Mouse (Mus musculus): ENCODE results near the gene Mthfr. TPM values are rescaled to one million over a fixed set of nuclear protein-coding genes. Genes with fewer than 3 reads are reported as not detected.

Mthfr gene
- total and polyA plus RNA-seq, 3 experiments = 7.4 to 15.5 TPM; not detected in 1

DNA sequence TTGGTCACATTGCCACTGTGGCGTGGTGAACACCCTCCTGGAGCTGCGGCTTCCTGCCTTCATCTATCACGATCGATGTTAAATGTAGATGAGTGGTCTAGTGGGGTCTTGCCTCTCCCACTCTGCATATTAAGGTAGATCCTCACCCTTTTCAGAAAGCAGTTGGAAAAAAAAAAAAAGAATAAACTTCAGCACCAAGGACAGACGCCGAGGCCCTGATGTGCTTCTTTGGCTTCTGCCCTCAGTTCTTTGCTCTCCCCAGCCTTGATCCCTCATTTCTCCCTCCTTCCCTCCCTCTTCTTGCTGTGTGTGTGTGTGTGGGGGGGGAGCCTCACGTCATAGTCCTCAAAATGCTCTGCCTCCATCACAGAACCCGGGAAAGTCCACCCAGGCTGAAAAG lies 37.0 kb upstream of the Mthfr start:
- Histone ChIP-seq H3K9me3 (replicated peaks; ENCODE audit: insufficient read depth, low read length) (no peaks in the 10 kb centered on the region), H3K79me2 (ENCODE audit: control insufficient read depth, insufficient read depth, low read length, poor library complexity) (no peaks in the 10 kb centered on the region), H3K4me3 (ENCODE audit: control insufficient read depth in 1 of 2, insufficient read depth in 1 of 2, low read depth in 2 of 2, low read length in 2 of 2) (no peak overlapping the region), H3K9ac (ENCODE audit: control insufficient read depth, low read depth, low read length, poor library complexity, severe bottlenecking) (no peak overlapping the region), H3K36me3 (ENCODE audit: control insufficient read depth in 1 of 2, insufficient read depth in 2 of 2, low read length in 2 of 2) (no peaks in the 10 kb centered on the region), H3K27me3 (ENCODE audit: control insufficient read depth in 1 of 2, insufficient read depth in 2 of 2, low read length in 2 of 2) (no peaks in the 10 kb centered on the region), H3K27ac (ENCODE audit: control insufficient read depth, low read depth, low read length) (no peak overlapping the region), H3K4me1 (ENCODE audit: control insufficient read depth in 1 of 2, insufficient read depth in 2 of 2, low read length in 2 of 2) (no peaks in the 10 kb centered on the region)
- TF ChIP-seq TBP (IDR thresholded peaks at IDR 0.05; ENCODE audit: low read depth, low read length) (no peak), ELF1 (IDR thresholded peaks at IDR 0.05; ENCODE audit: low read depth, low read length) (no peak), NELFE (IDR thresholded peaks at IDR 0.05; ENCODE audit: low read depth, low read length) (no peak), ZNF384 (IDR thresholded peaks at IDR 0.05; ENCODE audit: low read depth, low read length) (peak; percentile 57; the same call in 1 of the 2 replicates), NRF1 (IDR thresholded peaks at IDR 0.05; ENCODE audit: insufficient read depth, low read depth, low read length, poor library complexity, severe bottlenecking) (no peak), HCFC1 (IDR thresholded peaks at IDR 0.05; ENCODE audit: low read depth, low read length) (no peak), CHD1 (IDR thresholded peaks at IDR 0.05; ENCODE audit: low read depth, low read length) (no peak), SIN3A (IDR thresholded peaks at IDR 0.05; ENCODE audit: low read length) (0 out of 2 replicates have a peak, but pooled peaks have one; percentile 15), JUND (IDR thresholded peaks at IDR 0.05; ENCODE audit: low read depth, low read length) (no peak)
- peak; percentile 41 for DNase-seq (ENCODE audit: low read depth, low spot score)

DNA sequence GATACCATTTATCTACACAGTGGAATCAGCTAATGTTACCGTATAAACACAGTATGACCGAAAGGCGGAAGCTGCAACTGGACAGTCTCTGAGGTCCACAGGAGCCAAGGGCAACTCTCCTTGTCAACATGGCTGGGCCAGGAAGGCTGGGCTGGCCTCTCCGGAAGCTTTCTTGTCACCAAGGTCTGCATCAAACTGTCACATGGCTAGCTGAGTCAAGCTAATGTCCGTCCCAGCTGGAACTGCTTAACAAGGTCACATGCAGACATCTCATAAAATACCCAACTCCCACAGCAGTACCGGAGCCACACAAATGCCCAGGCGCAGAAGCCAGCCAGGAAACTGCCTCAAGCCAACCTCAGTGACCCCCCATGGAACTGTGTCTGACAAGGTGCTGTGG lies 34.5 kb upstream of the Mthfr start:
- Histone ChIP-seq H3K4me1 (ENCODE audit: control insufficient read depth in 1 of 2, insufficient read depth in 2 of 2, low read length in 2 of 2) (no peaks in the 10 kb centered on the region), H3K79me2 (ENCODE audit: control insufficient read depth, insufficient read depth, low read length, poor library complexity) (no peaks in the 10 kb centered on the region), H3K4me3 (ENCODE audit: control insufficient read depth in 1 of 2, insufficient read depth in 1 of 2, low read depth in 2 of 2, low read length in 2 of 2) (no peak overlapping the region), H3K9me3 (replicated peaks; ENCODE audit: insufficient read depth, low read length) (no peaks in the 10 kb centered on the region), H3K9ac (ENCODE audit: control insufficient read depth, low read depth, low read length, poor library complexity, severe bottlenecking) (no peak overlapping the region), H3K27me3 (ENCODE audit: control insufficient read depth in 1 of 2, insufficient read depth in 2 of 2, low read length in 2 of 2) (no peaks in the 10 kb centered on the region), H3K36me3 (ENCODE audit: control insufficient read depth in 1 of 2, insufficient read depth in 2 of 2, low read length in 2 of 2) (no peaks in the 10 kb centered on the region), H3K27ac (ENCODE audit: control insufficient read depth, low read depth, low read length) (no peak overlapping the region)
- TF ChIP-seq GATA1 (IDR thresholded peaks at IDR 0.05; ENCODE audit: low read depth, low read length) = no peak
- no peak for TF ChIP-seq GABPA (IDR thresholded peaks at IDR 0.05; ENCODE audit: low read depth, low read length)
- TF ChIP-seq JUND (IDR thresholded peaks at IDR 0.05; ENCODE audit: low read depth, low read length) = no peak
- TF ChIP-seq USF2 (IDR thresholded peaks at IDR 0.05; ENCODE audit: borderline replicate concordance in 1 of 2, insufficient read depth in 1 of 2, low read depth in 1 of 2, low read length in 2 of 2) = no peak
- TF ChIP-seq POLR2AphosphoS2 (IDR thresholded peaks at IDR 0.05; ENCODE audit: low read length) = no peak
- no peak for TF ChIP-seq TAL1 (IDR thresholded peaks at IDR 0.05; ENCODE audit: low read length)
- TF ChIP-seq MEF2A (IDR thresholded peaks at IDR 0.05; ENCODE audit: extremely low read depth, insufficient replicate concordance, low read depth, low read length, poor library complexity, severe bottlenecking) = no peak
- TF ChIP-seq SIN3A (IDR thresholded peaks at IDR 0.05; ENCODE audit: low read length) = no peak
- no peak for TF ChIP-seq ZNF384 (IDR thresholded peaks at IDR 0.05; ENCODE audit: low read depth, low read length)
- no peak for TF ChIP-seq MAFK (IDR thresholded peaks at IDR 0.05; ENCODE audit: borderline replicate concordance, low read depth, low read length)
- TF ChIP-seq CHD1 (IDR thresholded peaks at IDR 0.05; ENCODE audit: low read depth, low read length) = no peak
- TF ChIP-seq KAT2A (conservative IDR thresholded peaks at IDR 0.05; ENCODE audit: low read depth, low read length) = no peak
- no peak for TF ChIP-seq RAD21 (IDR thresholded peaks at IDR 0.05; ENCODE audit: low read depth, low read length)
- TF ChIP-seq ZKSCAN1 (IDR thresholded peaks at IDR 0.05; ENCODE audit: low read depth, low read length) = no peak
- TF ChIP-seq NRF1 (IDR thresholded peaks at IDR 0.05; ENCODE audit: insufficient read depth, low read depth, low read length, poor library complexity, severe bottlenecking) = no peak
- TF ChIP-seq EP300 (IDR thresholded peaks at IDR 0.05; ENCODE audit: low read depth in 1 of 2, low read length in 2 of 2) = no peak
- no peak for TF ChIP-seq CHD2 (IDR thresholded peaks at IDR 0.05; ENCODE audit: low read length)
- no peak for TF ChIP-seq TCF12 (IDR thresholded peaks at IDR 0.05; ENCODE audit: low read depth, low read length)
- TF ChIP-seq TBP (IDR thresholded peaks at IDR 0.05; ENCODE audit: low read depth, low read length) = no peak
- TF ChIP-seq ZC3H11A (IDR thresholded peaks at IDR 0.05; ENCODE audit: low read depth, low read length) = no peak
- DNase-seq (ENCODE audit: low read depth, low spot score) = no peak
